Mouse (Mus musculus) forebrain, embryonic 11.5 days (tissue): ENCODE measurements around the gene Wdr76. TPM values are rescaled to one million over a fixed set of nuclear protein-coding genes. Genes with fewer than 3 reads are reported as not detected.

Experiments
- ATAC-seq: fragments of 200-750 bp; cut with Nextera tagmentation; replicated peaks from 2 replicates; pipeline ENCODE4 v1.8.0; 2017; ENCODE audit warnings: moderate TSS enrichment; ENCODE audit not compliant: low FRiP score
- DNase-seq: peaks from one replicate; pipeline ENCODE4 v3.0.0-alpha.2; 2017; ENCODE audit warnings: low spot score
- H3K27ac ChIP-seq: fragments of 300-500 bp; sonication (generic); 2 replicates; pipeline ENCODE4 v1.5.1; 2014; ENCODE audit warnings: low read depth, low read length
- H3K27me3 ChIP-seq: fragments of 300-500 bp; sonication (generic); 2 replicates; pipeline ENCODE4 v1.6.1; 2014; ENCODE audit warnings: mild to moderate bottlenecking, low read length, mixed read lengths; ENCODE audit not compliant: control insufficient read depth, insufficient read depth
- H3K36me3 ChIP-seq: fragments of 300-500 bp; sonication (generic); 2 replicates; pipeline ENCODE4 v1.6.1; 2014; ENCODE audit warnings: mild to moderate bottlenecking, low read length, moderate library complexity, mixed read lengths; ENCODE audit not compliant: control insufficient read depth, insufficient read depth
- H3K4me1 ChIP-seq: fragments of 300-500 bp; sonication (generic); replicated peaks from 2 replicates; pipeline ENCODE4 v1.6.1; 2014; ENCODE audit warnings: low read length, mixed read lengths; ENCODE audit not compliant: control insufficient read depth, insufficient read depth
- H3K4me2 ChIP-seq: fragments of 300-500 bp; sonication (generic); 2 replicates; pipeline ENCODE4 v1.6.1; 2014; ENCODE audit warnings: low read depth, mild to moderate bottlenecking, low read length, moderate library complexity, mixed read lengths; ENCODE audit not compliant: severe bottlenecking
- H3K4me3 ChIP-seq: fragments of 300-500 bp; sonication (generic); 2 replicates; pipeline ENCODE4 v1.5.1; 2014; ENCODE audit warnings: low read depth, low read length
- H3K9ac ChIP-seq: fragments of 300-500 bp; sonication (generic); 2 replicates; pipeline ENCODE4 v1.6.1; 2014; ENCODE audit warnings: low read length
- H3K9me3 ChIP-seq: fragments of 300-500 bp; sonication (generic); 2 replicates; pipeline ENCODE4 v1.6.1; 2016; ENCODE audit warnings: low read length, mixed read lengths; ENCODE audit not compliant: control insufficient read depth
- WGBS: fragments of 180-500 bp; shearing (Covaris S2); extraction: QIAGEN DNeasy Blood & Tissue Kit; methylation state at CpG from one replicate; pipeline ENCODE4 v1.1.7; 2014; 5-methylcytosine and 5-hydroxymethylcytosine counted together
- polyA plus RNA-seq: library from polyadenylated mRNA; unstranded; fragments of >200 nt; fragmentation: Nextera tagmentation; extraction: Ambion mirVana; gene quantifications from 2 replicates; pipeline ENCODE4 v1.2.1, GENCODE M21; 2014

Gene Wdr76
- polyA plus RNA-seq, 1 experiment from 2014 or later, result 18.7 TPM

GRCm38 (mm10) chr2:121551271-121551670, 44.7 kb downstream of the Wdr76 start:
- Histone ChIP-seq H3K4me3 (no peak overlapping the region), H3K36me3 (peaks cover 3% of the 10 kb centered on the region; the same call in 1 of the 2 replicates), H3K27me3 (no peaks in the 10 kb centered on the region), H3K9ac (no peak overlapping the region), H3K4me2 (no peak overlapping the region), H3K27ac (no peak overlapping the region), H3K9me3 (no peaks in the 10 kb centered on the region), H3K4me1 (no peaks in the 10 kb centered on the region)
- 94% methylated on average over 8 of the region's 8 CpGs for WGBS
- DNase-seq (no peak), ATAC-seq (no peak)

GRCm38 (mm10) chr2:121563117-121563516, 56.6 kb downstream of the Wdr76 start:
- Histone ChIP-seq H3K9me3 (no peaks in the 10 kb centered on the region), H3K9ac (no peak overlapping the region), H3K36me3 (no peaks in the 10 kb centered on the region), H3K4me2 (no peak overlapping the region), H3K4me1 (no peaks in the 10 kb centered on the region), H3K4me3 (no peak overlapping the region), H3K27me3 (no peaks in the 10 kb centered on the region), H3K27ac (no peak overlapping the region)
- no peak for DNase-seq
- 98% methylated on average over 3 of the region's 3 CpGs for WGBS
- no peak for ATAC-seq

GRCm38 (mm10) chr2:121565911-121566310, 59.4 kb downstream of the Wdr76 start:
- Histone ChIP-seq H3K4me2 (no peak overlapping the region), H3K4me3 (no peak overlapping the region), H3K27me3 (no peaks in the 10 kb centered on the region), H3K36me3 (no peaks in the 10 kb centered on the region), H3K9ac (no peak overlapping the region), H3K9me3 (no peaks in the 10 kb centered on the region), H3K4me1 (no peaks in the 10 kb centered on the region), H3K27ac (no peak overlapping the region)
- WGBS, result 69% methylated on average over 5 of the region's 5 CpGs
- DNase-seq (no peak), ATAC-seq (no peak)

- no peak overlapping the region for H3K4me2 ChIP-seq
- H3K4me3 ChIP-seq, result no peak overlapping the region
- no peak overlapping the region for H3K27ac ChIP-seq
- H3K9ac ChIP-seq, result no peak overlapping the region
- H3K36me3 ChIP-seq, result no peaks in the 10 kb centered on the region
- no peaks in the 10 kb centered on the region for H3K9me3 ChIP-seq
- WGBS, result 94% methylated on average over 3 of the region's 3 CpGs
- DNase-seq, result no peak
- ATAC-seq, result no peak
- no peaks in the 10 kb centered on the region for H3K4me1 ChIP-seq
- no peaks in the 10 kb centered on the region for H3K27me3 ChIP-seq
These were observed 63.5 kb downstream of the Wdr76 start for GRCm38 (mm10) chr2:121570049-121570448.

- ATAC-seq (no peak), DNase-seq (no peak)
- no peaks in the 10 kb centered on the region for H3K4me1 ChIP-seq
- H3K27ac ChIP-seq, result no peak overlapping the region
- H3K9ac ChIP-seq, result no peak overlapping the region
- no peaks in the 10 kb centered on the region for H3K9me3 ChIP-seq
- H3K4me2 ChIP-seq, result no peak overlapping the region
- no peaks in the 10 kb centered on the region for H3K36me3 ChIP-seq
- no peaks in the 10 kb centered on the region for H3K27me3 ChIP-seq
- H3K4me3 ChIP-seq, result no peak overlapping the region
- 86% methylated on average over 8 of the region's 8 CpGs for WGBS
These were observed 64.6 kb downstream of the Wdr76 start for GRCm38 (mm10) chr2:121570999-121571655.

- Histone ChIP-seq H3K4me3 (no peak overlapping the region), H3K9me3 (no peaks in the 10 kb centered on the region), H3K27me3 (no peaks in the 10 kb centered on the region), H3K9ac (no peak overlapping the region), H3K27ac (no peak overlapping the region), H3K36me3 (no peaks in the 10 kb centered on the region), H3K4me2 (no peak overlapping the region), H3K4me1 (no peaks in the 10 kb centered on the region)
- WGBS, result 22% methylated on average over 7 of the region's 7 CpGs
- DNase-seq (peak; percentile 85), ATAC-seq (peak; percentile 86)
These were observed 65.3 kb downstream of the Wdr76 start for GRCm38 (mm10) chr2:121571780-121572179.

- H3K9ac ChIP-seq, result no peak overlapping the region
- DNase-seq (no peak), ATAC-seq (no peak)
- no peaks in the 10 kb centered on the region for H3K36me3 ChIP-seq
- H3K9me3 ChIP-seq, result no peaks in the 10 kb centered on the region
- no peaks in the 10 kb centered on the region for H3K27me3 ChIP-seq
- H3K4me1 ChIP-seq, result no peaks in the 10 kb centered on the region
- no peak overlapping the region for H3K4me3 ChIP-seq
- WGBS, result 84% methylated on average over 9 of the region's 9 CpGs
- H3K4me2 ChIP-seq, result no peak overlapping the region
- H3K27ac ChIP-seq, result no peak overlapping the region
These were observed 67.6 kb downstream of the Wdr76 start for GRCm38 (mm10) chr2:121574066-121574630.

- ATAC-seq (no peak), DNase-seq (no peak)
- no peaks in the 10 kb centered on the region for H3K9me3 ChIP-seq
- no peaks in the 10 kb centered on the region for H3K4me1 ChIP-seq
- no peak overlapping the region for H3K9ac ChIP-seq
- no peaks in the 10 kb centered on the region for H3K27me3 ChIP-seq
- H3K27ac ChIP-seq, result no peak overlapping the region
- H3K4me3 ChIP-seq, result no peak overlapping the region
- H3K4me2 ChIP-seq, result no peak overlapping the region
- H3K36me3 ChIP-seq, result no peaks in the 10 kb centered on the region
- 76% methylated on average over 8 of the region's 8 CpGs for WGBS
These were observed 69.2 kb downstream of the Wdr76 start for GRCm38 (mm10) chr2:121575741-121576201.
